Mouse (Mus musculus): ENCODE results near the gene Rbm8a. TPM values are rescaled to one million over a fixed set of nuclear protein-coding genes. Genes with fewer than 3 reads are reported as not detected.

Gene Rbm8a
- polyA plus RNA-seq, 1 experiment from 2014 or later: 147 TPM

GRCm38 (mm10) chr3:96595661-96596060, 34.1 kb upstream of the Rbm8a start:
- 21% methylated on average over 6 of the region's 6 CpGs for WGBS
- H3K9me3 ChIP-seq (ENCODE audit: control insufficient read depth, low read depth, low read length): no peaks in the 10 kb centered on the region
- H3K27ac ChIP-seq (ENCODE audit: low read length): no peak overlapping the region; the same call in 1 of the 2 replicates
- no peaks in the 10 kb centered on the region for H3K36me3 ChIP-seq (ENCODE audit: control insufficient read depth, insufficient read depth, low read length)
- H3K9ac ChIP-seq (replicated peaks; ENCODE audit: low read depth, low read length): no peak overlapping the region
- peak overlapping the region; percentile 82 for H3K4me2 ChIP-seq (replicated peaks; ENCODE audit: low read depth, low read length)
- no peaks in the 10 kb centered on the region for H3K27me3 ChIP-seq (ENCODE audit: control insufficient read depth, insufficient read depth, low read length)
- peaks cover 28% of the 10 kb centered on the region; the same call in 1 of the 2 replicates for H3K4me1 ChIP-seq (ENCODE audit: control insufficient read depth, insufficient read depth, low read length)
- ATAC-seq (ENCODE audit: insufficient number of reproducible peaks, insufficient read depth, low FRiP score, low read depth): no peak
- H3K4me3 ChIP-seq (ENCODE audit: low read depth, low read length): 0 out of 2 replicates have a peak overlapping the region, but pooled peaks have one; percentile 44

DNA sequence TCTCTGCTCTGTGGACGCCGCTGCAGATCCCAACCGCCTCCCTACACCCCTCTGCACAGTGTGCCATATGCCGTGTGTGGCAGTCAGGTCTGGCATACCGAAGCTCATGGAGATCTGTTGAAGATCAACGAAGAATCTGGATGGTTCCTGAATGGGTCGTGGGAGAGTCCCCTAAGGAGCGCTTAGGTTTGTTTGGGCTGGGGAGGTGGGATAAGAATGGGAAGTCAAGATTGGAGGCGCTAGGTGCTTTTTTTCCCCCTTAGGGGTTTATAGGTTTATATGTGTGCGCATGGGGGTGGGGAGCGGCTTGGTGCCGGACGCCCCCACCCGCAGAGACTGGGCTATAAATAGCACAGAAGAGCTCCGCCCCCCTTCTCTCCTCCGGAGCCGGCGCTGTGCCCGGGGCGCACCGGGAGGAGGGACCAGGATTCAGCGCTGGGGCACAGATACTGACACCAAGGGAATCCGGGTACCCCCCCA, 33.5 kb upstream of the Rbm8a start, which contains the start of gene Ankrd34a:
Ankrd34a (plus strand) TSS at position 409 of the 480 bp plus-strand sequence.
- under 1% methylated on average over 22 of the region's 23 CpGs for WGBS
- no peaks in the 10 kb centered on the region for H3K27me3 ChIP-seq (ENCODE audit: control insufficient read depth, insufficient read depth, low read length)
- no peak for ATAC-seq (ENCODE audit: insufficient number of reproducible peaks, insufficient read depth, low FRiP score, low read depth)
- H3K4me2 ChIP-seq (replicated peaks; ENCODE audit: low read depth, low read length): peak within 1 kb of the TSS; percentile 82
- H3K9me3 ChIP-seq (ENCODE audit: control insufficient read depth, low read depth, low read length): no peaks in the 10 kb centered on the region
- no peaks in the 10 kb centered on the region for H3K36me3 ChIP-seq (ENCODE audit: control insufficient read depth, insufficient read depth, low read length)
- H3K27ac ChIP-seq (ENCODE audit: low read length): peak within 1 kb of the TSS; percentile 55; the same call in 1 of the 2 replicates
- H3K9ac ChIP-seq (replicated peaks; ENCODE audit: low read depth, low read length): peak within 1 kb of the TSS; percentile 46
- peaks cover 28% of the 10 kb centered on the region; the same call in 1 of the 2 replicates for H3K4me1 ChIP-seq (ENCODE audit: control insufficient read depth, insufficient read depth, low read length)
- peak within 1 kb of the TSS; percentile 44 for H3K4me3 ChIP-seq (ENCODE audit: low read depth, low read length)

DNA sequence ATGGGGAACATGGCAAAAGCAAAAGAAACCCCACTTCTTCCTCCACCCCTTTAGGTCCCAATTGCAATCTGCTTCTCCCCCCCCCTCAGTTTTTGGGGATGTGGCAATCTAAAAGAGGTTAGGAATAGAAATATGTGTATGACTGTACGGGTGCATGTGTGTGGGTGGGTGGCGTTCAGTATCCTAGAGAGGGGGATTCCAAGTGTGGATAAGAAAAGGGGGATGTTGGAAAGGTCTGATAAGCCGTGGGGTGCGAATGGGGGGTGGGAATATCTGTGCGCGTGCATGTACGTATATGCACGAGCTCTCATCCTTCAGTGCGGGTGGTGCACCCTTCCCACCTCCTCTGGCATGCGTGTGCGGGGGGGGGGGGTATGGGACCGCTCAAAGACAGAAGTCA, 32.9 kb upstream of the Rbm8a start:
- 2% methylated on average over 9 of the region's 12 CpGs for WGBS
- Histone ChIP-seq H3K27ac (ENCODE audit: low read length) (no peak overlapping the region; the same call in 1 of the 2 replicates), H3K4me3 (ENCODE audit: low read depth, low read length) (peak overlapping the region; percentile 44), H3K4me1 (ENCODE audit: control insufficient read depth, insufficient read depth, low read length) (peaks cover 28% of the 10 kb centered on the region; the same call in 1 of the 2 replicates), H3K36me3 (ENCODE audit: control insufficient read depth, insufficient read depth, low read length) (no peaks in the 10 kb centered on the region), H3K27me3 (ENCODE audit: control insufficient read depth, insufficient read depth, low read length) (no peaks in the 10 kb centered on the region), H3K9me3 (ENCODE audit: control insufficient read depth, low read depth, low read length) (no peaks in the 10 kb centered on the region), H3K9ac (replicated peaks; ENCODE audit: low read depth, low read length) (peak overlapping the region; percentile 46; the same call in 1 of the 2 replicates), H3K4me2 (replicated peaks; ENCODE audit: low read depth, low read length) (peak overlapping the region; percentile 82)
- ATAC-seq (ENCODE audit: insufficient number of reproducible peaks, insufficient read depth, low FRiP score, low read depth): no peak

GRCm38 (mm10) chr3:96597435-96597891, 32.3 kb upstream of the Rbm8a start:
- no peaks in the 10 kb centered on the region for H3K36me3 ChIP-seq (ENCODE audit: control insufficient read depth, insufficient read depth, low read length)
- H3K9ac ChIP-seq (replicated peaks; ENCODE audit: low read depth, low read length): peak overlapping the region; percentile 46
- no peaks in the 10 kb centered on the region for H3K9me3 ChIP-seq (ENCODE audit: control insufficient read depth, low read depth, low read length)
- H3K27ac ChIP-seq (ENCODE audit: low read length): peak overlapping the region; percentile 72; the same call in 1 of the 2 replicates
- H3K4me1 ChIP-seq (ENCODE audit: control insufficient read depth, insufficient read depth, low read length): peaks cover 28% of the 10 kb centered on the region; the same call in 1 of the 2 replicates
- under 1% methylated on average over 40 of the region's 40 CpGs for WGBS
- peak overlapping the region; percentile 82 for H3K4me2 ChIP-seq (replicated peaks; ENCODE audit: low read depth, low read length)
- ATAC-seq (ENCODE audit: insufficient number of reproducible peaks, insufficient read depth, low FRiP score, low read depth): no peak
- peak overlapping the region; percentile 44 for H3K4me3 ChIP-seq (ENCODE audit: low read depth, low read length)
- H3K27me3 ChIP-seq (ENCODE audit: control insufficient read depth, insufficient read depth, low read length): no peaks in the 10 kb centered on the region

GRCm38 (mm10) chr3:96598156-96599068, 31.3 kb upstream of the Rbm8a start:
- Histone ChIP-seq H3K27me3 (ENCODE audit: control insufficient read depth, insufficient read depth, low read length) (no peaks in the 10 kb centered on the region), H3K36me3 (ENCODE audit: control insufficient read depth, insufficient read depth, low read length) (no peaks in the 10 kb centered on the region), H3K27ac (ENCODE audit: low read length) (peak overlapping the region; percentile 72; the same call in 1 of the 2 replicates), H3K4me1 (ENCODE audit: control insufficient read depth, insufficient read depth, low read length) (peaks cover 29% of the 10 kb centered on the region; the same call in 1 of the 2 replicates), H3K4me3 (ENCODE audit: low read depth, low read length) (peak overlapping the region; percentile 44), H3K4me2 (replicated peaks; ENCODE audit: low read depth, low read length) (peak overlapping the region; percentile 82), H3K9me3 (ENCODE audit: control insufficient read depth, low read depth, low read length) (no peaks in the 10 kb centered on the region), H3K9ac (replicated peaks; ENCODE audit: low read depth, low read length) (peak overlapping the region; percentile 46)
- 0 out of 2 replicates have a peak, but pooled peaks have one; percentile 16 for ATAC-seq (ENCODE audit: insufficient number of reproducible peaks, insufficient read depth, low FRiP score, low read depth)
- 2% methylated on average over 54 of the region's 54 CpGs for WGBS

DNA sequence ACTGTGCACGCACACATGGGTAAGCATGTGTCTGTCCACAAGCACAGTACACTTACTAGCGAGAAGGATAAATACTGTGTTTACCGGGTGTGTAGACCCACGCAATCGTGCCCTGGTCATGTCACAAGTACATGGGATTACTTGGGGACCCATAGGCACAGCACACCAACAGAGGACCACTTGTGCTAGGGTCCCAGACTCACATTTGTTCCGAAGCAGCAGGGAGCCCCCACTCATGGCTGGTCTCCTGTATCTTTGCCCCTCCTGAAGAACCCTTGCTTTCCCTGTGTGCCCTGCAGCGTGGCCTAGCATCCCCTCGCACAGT, 30.7 kb upstream of the Rbm8a start:
- Histone ChIP-seq H3K27ac (ENCODE audit: low read length) (no peak overlapping the region), H3K27me3 (ENCODE audit: control insufficient read depth, insufficient read depth, low read length) (no peaks in the 10 kb centered on the region), H3K4me2 (replicated peaks; ENCODE audit: low read depth, low read length) (peak overlapping the region; percentile 82), H3K4me1 (ENCODE audit: control insufficient read depth, insufficient read depth, low read length) (peaks cover 34% of the 10 kb centered on the region; the same call in 1 of the 2 replicates), H3K4me3 (ENCODE audit: low read depth, low read length) (peak overlapping the region; percentile 44), H3K36me3 (ENCODE audit: control insufficient read depth, insufficient read depth, low read length) (no peaks in the 10 kb centered on the region), H3K9me3 (ENCODE audit: control insufficient read depth, low read depth, low read length) (no peaks in the 10 kb centered on the region), H3K9ac (replicated peaks; ENCODE audit: low read depth, low read length) (no peak overlapping the region)
- WGBS: 57% methylated on average over 8 of the region's 8 CpGs
- no peak for ATAC-seq (ENCODE audit: insufficient number of reproducible peaks, insufficient read depth, low FRiP score, low read depth)

DNA sequence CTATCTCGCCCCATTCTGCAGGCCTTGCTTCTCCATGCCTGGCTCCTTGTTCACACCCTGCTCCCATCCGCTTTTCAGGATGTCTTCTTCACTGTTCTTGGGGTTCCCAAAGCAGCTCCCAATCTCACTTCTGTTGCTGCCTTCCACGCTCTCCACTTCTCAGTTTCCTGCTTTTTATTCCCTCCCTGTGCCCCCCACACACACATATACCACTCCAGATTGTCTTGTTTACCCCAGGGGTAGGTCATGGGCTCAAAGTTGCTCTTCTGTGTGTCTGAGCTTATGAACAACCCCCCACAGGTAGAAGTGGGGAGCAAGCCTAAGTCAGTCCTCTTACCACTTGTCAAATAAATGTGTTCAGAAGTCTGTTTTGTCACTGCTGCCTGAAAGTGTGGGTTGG, 30.3 kb upstream of the Rbm8a start:
- Histone ChIP-seq H3K9ac (replicated peaks; ENCODE audit: low read depth, low read length) (no peak overlapping the region), H3K4me2 (replicated peaks; ENCODE audit: low read depth, low read length) (no peak overlapping the region), H3K36me3 (ENCODE audit: control insufficient read depth, insufficient read depth, low read length) (no peaks in the 10 kb centered on the region), H3K4me3 (ENCODE audit: low read depth, low read length) (no peak overlapping the region), H3K4me1 (ENCODE audit: control insufficient read depth, insufficient read depth, low read length) (peaks cover 36% of the 10 kb centered on the region; the same call in 1 of the 2 replicates), H3K27ac (ENCODE audit: low read length) (no peak overlapping the region), H3K27me3 (ENCODE audit: control insufficient read depth, insufficient read depth, low read length) (no peaks in the 10 kb centered on the region), H3K9me3 (ENCODE audit: control insufficient read depth, low read depth, low read length) (no peaks in the 10 kb centered on the region)
- WGBS: 74% methylated on average over 3 of the region's 3 CpGs
- ATAC-seq (ENCODE audit: insufficient number of reproducible peaks, insufficient read depth, low FRiP score, low read depth): no peak

- WGBS: 2% methylated on average over 27 of the region's 27 CpGs
These were observed 29.0 kb upstream of the Rbm8a start, which contains the start of gene Lix1l for GRCm38 (mm10) chr3:96600639-96601250. TSS of gene Lix1l (plus strand) at chr3:96601149.

More at GRCm38 (mm10) chr3:96600639-96601250, 29.0 kb upstream of the Rbm8a start, which contains the start of gene Lix1l:
- peak; percentile 90 for ATAC-seq (ENCODE audit: insufficient number of reproducible peaks, insufficient read depth, low FRiP score, low read depth)
- Histone ChIP-seq H3K4me2 (replicated peaks; ENCODE audit: low read depth, low read length) (peak within 1 kb of the TSS; percentile 60), H3K9ac (replicated peaks; ENCODE audit: low read depth, low read length) (peak within 1 kb of the TSS; percentile 88), H3K4me1 (ENCODE audit: control insufficient read depth, insufficient read depth, low read length) (peaks cover 37% of the 10 kb centered on the region; the same call in 1 of the 2 replicates), H3K27ac (ENCODE audit: low read length) (peak within 1 kb of the TSS; percentile 96), H3K27me3 (ENCODE audit: control insufficient read depth, insufficient read depth, low read length) (no peaks in the 10 kb centered on the region), H3K4me3 (ENCODE audit: low read depth, low read length) (peak within 1 kb of the TSS; percentile 54), H3K9me3 (ENCODE audit: control insufficient read depth, low read depth, low read length) (no peaks in the 10 kb centered on the region), H3K36me3 (ENCODE audit: control insufficient read depth, insufficient read depth, low read length) (no peaks in the 10 kb centered on the region)
